Mouse (Mus musculus) macrophage (primary cell): ENCODE results near the gene Tlr11. TPM values are rescaled to one million over a fixed set of nuclear protein-coding genes. Genes with fewer than 3 reads are reported as not detected.

Experiments
- H3K27ac ChIP-seq: fragments of 350-480 bp; formaldehyde crosslinking; 2 replicates; pipeline ENCODE4 v1.9.0; 2021
- H3K36me3 ChIP-seq: fragments of 350-480 bp; formaldehyde crosslinking; 2 replicates; pipeline ENCODE4 v1.9.0; 2021; ENCODE audit errors: inconsistent target
- H3K4me3 ChIP-seq: fragments of 350-480 bp; formaldehyde crosslinking; 2 replicates; pipeline ENCODE4 v1.9.0; 2021; ENCODE audit errors: inconsistent target
- H3K79me2 ChIP-seq: fragments of 350-480 bp; formaldehyde crosslinking; 2 replicates; pipeline ENCODE4 v1.9.0; 2021; ENCODE audit errors: inconsistent target
- WGBS: methylation state at CpG from one replicate; pipeline ENCODE4 v1.1.7; 2026; ENCODE audit warnings: inconsistent platforms; ENCODE audit not compliant: missing documents; 5-methylcytosine and 5-hydroxymethylcytosine counted together
- polyA plus RNA-seq: library from polyadenylated mRNA; stranded (reverse); fragments of 250-400 nt; gene quantifications from 3 replicates; pipeline ENCODE4 v1.2.4, GENCODE M21; 2018; ENCODE audit warnings: inconsistent platforms
- total RNA-seq, 78 experiments: library from RNA; depleted of rRNA; stranded (reverse); fragments of 250-400 nt; gene quantifications; 1 replicate in 9 of 78; 2 replicates in 24 of 78; 3 replicates in 43 of 78; 4 replicates in 2 of 78; pipeline ENCODE4 v1.2.4; 2018; ENCODE audit warnings: inconsistent platforms in 56 of 78

Gene Tlr11
- 1 to 10 TPM in 8 of 26 experiments, under 1 TPM in 7, not detected in 11; 0.26 to 2.6 (median 1.1) TPM for total RNA-seq (2018; cell fraction: chromatin; rRNA removed)
- total RNA-seq (2018; cell fraction: cytosol; rRNA removed): 1 to 10 TPM in 5 of 26 experiments, under 1 TPM in 21; 0.09 to 2.1 (median 0.37) TPM
- 1 to 10 TPM in 12 of 26 experiments, under 1 TPM in 11, not detected in 3; 0.16 to 5.4 (median 1.2) TPM for total RNA-seq (2018; cell fraction: nucleus; rRNA removed)
- 0.07 to 0.63 TPM (median 0.55 TPM) in 3 replicates for polyA plus RNA-seq

GRCm38 (mm10) chr14:50357593-50357992 is at the start of gene Tlr11:
Gene Tlr11, plus strand, starts transcription at chr14:50357914.
- WGBS: 9% methylated on average over 2 of the region's 2 CpGs
- Histone ChIP-seq H3K36me3 (no peaks in the 10 kb centered on the region), H3K4me3 (no peak within 1 kb of the TSS), H3K79me2 (no peaks in the 10 kb centered on the region), H3K27ac (no peak within 1 kb of the TSS)

GRCm38 (mm10) chr14:50326661-50327060 is 31.1 kb upstream of the Tlr11 start, which contains the start of gene Olfr734:
Gene Olfr734, minus strand, starts transcription at chr14:50326761.
- WGBS: 78% methylated on average over 1 of the region's 1 CpGs
- H3K27ac ChIP-seq: no peak within 1 kb of the TSS
- no peak within 1 kb of the TSS for H3K4me3 ChIP-seq
- no peaks in the 10 kb centered on the region for H3K36me3 ChIP-seq
- H3K79me2 ChIP-seq: no peaks in the 10 kb centered on the region

GRCm38 (mm10) chr14:50348796-50349195 is 8.9 kb upstream of the Tlr11 start, which contains the start of gene Olfr735:
Gene Olfr735, minus strand, starts transcription at chr14:50348872.
- Histone ChIP-seq H3K27ac (no peak within 1 kb of the TSS), H3K79me2 (no peaks in the 10 kb centered on the region), H3K4me3 (no peak within 1 kb of the TSS), H3K36me3 (no peaks in the 10 kb centered on the region)
- WGBS: 85% methylated on average over 2 of the region's 2 CpGs

GRCm38 (mm10) chr14:50352438-50352837 is 5.3 kb upstream of the Tlr11 start:
- no peak overlapping the region for H3K27ac ChIP-seq
- no peaks in the 10 kb centered on the region for H3K79me2 ChIP-seq
- no peaks in the 10 kb centered on the region for H3K36me3 ChIP-seq
- H3K4me3 ChIP-seq: no peak overlapping the region
- 13% methylated on average over 3 of the region's 3 CpGs for WGBS

GRCm38 (mm10) chr14:50356725-50357124 is 989 bp upstream of the Tlr11 start:
- no peak overlapping the region for H3K27ac ChIP-seq
- H3K36me3 ChIP-seq: no peaks in the 10 kb centered on the region
- no peaks in the 10 kb centered on the region for H3K79me2 ChIP-seq
- H3K4me3 ChIP-seq: no peak overlapping the region
- 92% methylated on average over 2 of the region's 2 CpGs for WGBS

- no peaks in the 10 kb centered on the region for H3K79me2 ChIP-seq
- H3K27ac ChIP-seq: no peak overlapping the region
- no peaks in the 10 kb centered on the region for H3K36me3 ChIP-seq
- 94% methylated on average over 3 of the region's 3 CpGs for WGBS
- no peak overlapping the region for H3K4me3 ChIP-seq
Observed at GRCm38 (mm10) chr14:50360480-50360879, 2.8 kb downstream of the Tlr11 start.

- H3K79me2 ChIP-seq: no peaks in the 10 kb centered on the region
- H3K36me3 ChIP-seq: no peaks in the 10 kb centered on the region
- H3K27ac ChIP-seq: no peak overlapping the region
- H3K4me3 ChIP-seq: no peak overlapping the region
- 54% methylated on average over 2 of the region's 2 CpGs for WGBS
Observed at GRCm38 (mm10) chr14:50363561-50363960, 5.8 kb downstream of the Tlr11 start.

GRCm38 (mm10) chr14:50380863-50381262 is 23.1 kb downstream of the Tlr11 start, which contains the start of gene Olfr736:
Gene Olfr736, plus strand, starts transcription at chr14:50381163.
- H3K27ac ChIP-seq: no peak within 1 kb of the TSS
- no peak within 1 kb of the TSS for H3K4me3 ChIP-seq
- WGBS: 95% methylated on average over 2 of the region's 2 CpGs
- H3K36me3 ChIP-seq: no peaks in the 10 kb centered on the region
- no peaks in the 10 kb centered on the region for H3K79me2 ChIP-seq

- Histone ChIP-seq H3K36me3 (no peaks in the 10 kb centered on the region), H3K4me3 (no peak within 1 kb of the TSS)
- WGBS: 89% methylated on average over 1 of the region's 1 CpGs
Observed at GRCm38 (mm10) chr14:50407268-50407667, 49.6 kb downstream of the Tlr11 start, which contains the start of gene Olfr738. Gene Olfr738, plus strand, starts transcription at chr14:50407568.

More at GRCm38 (mm10) chr14:50407268-50407667, 49.6 kb downstream of the Tlr11 start, which contains the start of gene Olfr738:
- Histone ChIP-seq H3K27ac (no peak within 1 kb of the TSS), H3K79me2 (no peaks in the 10 kb centered on the region)

Other genes starting within 250 kb of the Tlr11 start
- not detected in 3 replicates for gene Olfr727, start 234.7 kb upstream of the Tlr11 start, polyA plus RNA-seq
- gene Olfr728, start 215.2 kb upstream of the Tlr11 start, polyA plus RNA-seq: not detected in 3 replicates
- not detected in 3 replicates for gene Olfr729, start 205.0 kb upstream of the Tlr11 start, polyA plus RNA-seq
- gene Olfr730, start 169.7 kb upstream of the Tlr11 start, polyA plus RNA-seq: not detected in 3 replicates
- gene Olfr731, start 116.0 kb upstream of the Tlr11 start, polyA plus RNA-seq: not detected in 3 replicates
- gene Olfr732, start 73.7 kb upstream of the Tlr11 start, polyA plus RNA-seq: not detected in 3 replicates
- not detected in 3 replicates for gene Olfr733, start 56.4 kb upstream of the Tlr11 start, polyA plus RNA-seq
- gene Olfr734, start 31.2 kb upstream of the Tlr11 start, polyA plus RNA-seq: not detected in 3 replicates
- gene Olfr735, start 9.0 kb upstream of the Tlr11 start, polyA plus RNA-seq: not detected in 3 replicates
- gene Olfr736, start 23.2 kb downstream of the Tlr11 start, polyA plus RNA-seq: not detected in 3 replicates
- gene Olfr738, start 49.7 kb downstream of the Tlr11 start, polyA plus RNA-seq: not detected in 3 replicates
- not detected in 3 replicates for gene Olfr739, start 60.7 kb downstream of the Tlr11 start, polyA plus RNA-seq
- not detected in 3 replicates for gene Olfr740, start 87.6 kb downstream of the Tlr11 start, polyA plus RNA-seq
- gene Olfr741, start 114.8 kb downstream of the Tlr11 start, polyA plus RNA-seq: not detected in 3 replicates
- not detected in 3 replicates for gene Olfr742, start 145.7 kb downstream of the Tlr11 start, polyA plus RNA-seq
- not detected in 3 replicates for gene Olfr743, start 163.9 kb downstream of the Tlr11 start, polyA plus RNA-seq